Mouse (Mus musculus) cerebellum, postnatal 10 days (tissue): ENCODE results near the gene Fhl2.

ENCODE experiments used
- DNase-seq, 2 experiments: peaks; one replicate each; pipeline ENCODE4 v3.0.0; 2021; ENCODE audit warnings: mixed read lengths in 2 of 2

The Fhl2 gene

DNA sequence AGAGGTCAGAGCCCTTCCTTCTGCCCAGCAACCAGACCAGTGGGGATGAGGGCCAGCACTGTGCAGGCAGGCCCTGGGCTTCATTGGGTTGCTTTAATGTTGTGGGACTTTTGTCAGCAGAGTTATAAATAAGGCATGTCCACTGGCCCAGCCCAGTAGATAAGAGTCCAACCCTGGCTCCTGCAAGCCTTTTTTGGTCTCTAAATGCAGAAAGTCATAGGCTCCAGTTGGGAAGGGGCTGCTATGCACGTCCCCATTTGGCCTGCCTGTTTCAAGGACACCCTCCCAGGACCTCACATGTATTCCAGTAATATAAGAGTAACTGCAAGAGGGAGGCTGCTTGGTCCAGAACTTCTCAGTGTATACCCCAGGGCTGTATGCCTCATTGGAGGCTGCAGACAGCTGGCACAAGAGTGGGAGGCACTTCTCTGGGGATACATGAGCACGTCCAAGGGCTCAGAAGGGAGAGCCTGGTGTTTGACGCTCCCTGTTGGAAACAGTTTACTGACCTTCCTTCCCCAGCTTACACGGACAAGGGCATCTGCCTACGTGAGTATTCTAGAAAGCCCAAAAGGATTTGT, at the start of gene Fhl2:
Gene Fhl2, minus strand, starts transcription at position 324 of the 581 bp plus-strand sequence.
- DNase-seq: no peak

DNA sequence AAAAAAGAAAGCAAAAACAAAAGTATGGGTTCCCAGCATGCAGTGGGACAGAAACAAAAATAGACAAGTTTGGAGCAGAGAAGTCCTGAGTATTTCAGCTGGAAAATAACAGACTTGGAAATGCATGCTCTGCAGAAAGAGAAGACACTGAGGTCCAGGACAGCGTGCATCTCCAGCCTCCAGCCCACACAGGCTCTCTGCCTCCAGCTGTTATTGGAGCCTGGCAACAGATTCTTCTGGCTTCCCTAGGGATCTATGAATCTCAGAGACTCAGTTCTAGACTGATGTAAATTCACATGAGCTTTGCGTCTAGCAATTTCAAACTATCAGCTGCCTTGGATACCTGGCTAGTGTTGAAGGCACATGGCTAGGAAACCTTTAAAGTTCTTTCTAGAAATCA, 48.2 kb upstream of the Fhl2 start:
- DNase-seq: no peak

DNA sequence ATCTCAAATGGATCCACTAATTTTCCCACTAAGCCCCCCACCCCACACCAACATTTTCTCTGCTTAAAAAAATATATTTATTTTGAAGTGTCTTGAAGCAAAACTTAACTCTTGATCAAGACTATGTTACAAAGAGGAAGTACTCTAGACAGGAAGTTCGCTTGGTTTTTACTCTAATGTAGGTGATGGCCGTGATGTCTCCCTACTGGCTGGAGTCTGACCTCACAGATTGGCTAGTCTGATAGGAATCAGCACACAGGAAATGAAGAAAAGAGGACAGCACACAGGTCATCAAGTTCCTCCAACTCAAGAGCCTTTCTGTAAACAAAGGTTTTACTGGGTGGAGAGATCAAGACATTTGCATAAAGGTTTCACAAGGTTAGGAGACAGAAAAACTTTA, 44.4 kb upstream of the Fhl2 start:
- DNase-seq: no peak

DNA sequence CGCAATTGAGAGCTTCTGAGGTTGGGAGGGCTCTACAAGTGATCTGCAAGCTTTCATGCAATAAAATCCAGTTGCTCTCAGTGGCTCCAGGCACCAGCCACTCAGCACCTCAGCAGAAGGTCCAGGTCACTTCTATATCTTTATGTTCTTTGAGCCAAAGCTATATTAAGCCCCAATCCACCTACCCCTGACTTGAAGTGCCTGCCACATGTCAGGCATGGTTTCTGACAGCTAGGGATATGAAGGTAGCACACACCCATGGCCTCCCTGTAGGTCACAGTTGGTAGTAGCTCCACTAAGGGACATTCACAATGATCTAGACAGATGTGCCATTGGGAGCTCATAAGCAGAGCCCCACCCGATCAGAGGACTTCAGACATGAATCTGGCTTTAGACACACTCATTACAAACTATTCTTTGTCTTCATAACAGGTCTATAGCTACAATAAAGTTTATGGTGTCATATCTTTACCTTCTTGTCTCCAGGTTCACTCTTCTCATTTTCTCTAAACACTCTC, 43.1 kb upstream of the Fhl2 start:
- no peak for DNase-seq

DNA sequence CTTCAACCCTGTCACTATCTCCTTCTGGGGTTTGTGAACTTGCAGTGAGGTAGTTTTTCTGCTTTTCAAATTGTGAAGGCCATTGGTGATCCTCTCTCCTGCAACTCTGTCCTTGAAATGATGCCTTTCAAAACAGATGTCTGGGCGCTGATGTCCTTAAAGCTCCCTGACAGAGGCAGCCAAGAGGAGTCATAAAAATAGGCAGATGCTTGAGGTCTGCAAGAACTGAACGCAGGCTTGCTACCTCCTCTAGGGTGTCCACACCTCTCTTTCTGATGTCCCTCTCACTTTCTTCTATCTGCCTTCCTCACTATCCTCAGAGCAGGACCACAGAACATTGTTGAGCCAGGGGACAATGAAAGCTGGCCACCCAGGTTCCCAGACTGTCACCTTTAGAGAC, 41.7 kb upstream of the Fhl2 start:
- DNase-seq: no peak

DNA sequence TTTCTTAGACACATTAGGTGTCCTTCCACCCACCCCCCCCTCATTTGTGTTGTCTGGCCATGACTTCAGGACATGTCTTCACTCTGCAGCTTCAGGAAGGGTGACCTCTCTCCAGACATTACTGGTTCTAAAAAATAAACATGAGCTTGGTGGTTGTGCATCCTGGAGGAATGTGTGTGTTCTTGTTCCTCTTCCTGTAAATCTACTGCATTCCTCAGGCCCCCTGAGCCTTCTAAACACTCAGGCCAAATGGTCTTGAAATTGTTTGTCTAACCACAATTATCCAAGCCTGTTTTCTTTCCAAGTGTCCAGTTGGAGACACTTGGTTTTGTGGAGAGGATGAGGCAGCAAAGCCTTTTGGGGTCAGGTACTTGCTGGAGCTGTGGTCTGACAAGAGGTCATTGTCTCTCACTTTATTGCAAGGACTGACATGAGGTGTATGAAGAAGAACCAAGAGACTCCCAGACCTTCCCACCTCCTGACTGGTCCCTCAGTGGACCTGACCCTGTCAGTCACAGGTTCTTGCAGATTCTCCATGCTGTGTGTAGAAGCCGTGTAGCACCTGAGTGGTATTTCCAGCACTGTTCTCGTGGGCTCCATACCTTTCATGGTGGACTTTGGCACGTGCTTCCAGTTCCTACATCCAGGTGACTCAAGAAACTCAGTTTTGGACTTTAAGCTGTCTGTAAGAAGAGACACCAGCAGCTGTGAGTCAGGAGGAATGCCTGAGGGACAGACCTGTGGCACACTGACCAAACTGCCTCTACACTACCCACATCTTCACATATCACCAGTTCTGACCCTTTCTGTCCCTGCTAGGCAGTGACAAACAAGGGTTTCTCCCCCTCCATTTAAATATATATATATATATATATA, 40.8 kb upstream of the Fhl2 start:
- no peak for DNase-seq

DNA sequence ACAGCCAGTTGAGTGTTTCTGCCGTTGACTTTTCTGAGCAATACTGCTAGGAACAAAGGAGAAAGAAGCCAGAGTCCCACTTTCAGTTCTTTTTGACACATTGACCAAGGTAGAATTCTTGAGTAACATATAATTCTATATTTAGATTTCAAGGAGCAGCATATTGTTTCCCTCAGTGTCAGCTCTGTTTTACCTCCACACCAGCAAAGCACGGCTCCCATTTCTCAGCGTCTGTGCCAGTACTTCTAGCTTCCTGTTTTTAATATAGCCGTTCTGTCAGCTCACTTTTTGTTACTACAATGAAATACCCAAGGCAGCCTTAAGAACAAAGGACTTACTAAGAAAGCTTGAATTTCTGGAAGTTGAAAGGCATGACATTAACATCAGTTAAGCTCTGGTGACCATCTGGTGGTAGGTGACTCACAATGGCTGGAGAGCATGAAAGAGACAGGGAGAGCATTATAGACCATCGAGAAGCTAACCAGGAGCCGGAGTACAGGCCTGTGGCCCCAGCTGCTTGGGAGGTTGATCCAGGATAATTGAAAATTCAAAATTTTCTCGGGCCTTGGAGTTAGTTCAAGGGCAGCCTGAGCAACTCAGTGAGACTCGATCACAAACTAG, 28.9 kb upstream of the Fhl2 start:
- DNase-seq: no peak

DNA sequence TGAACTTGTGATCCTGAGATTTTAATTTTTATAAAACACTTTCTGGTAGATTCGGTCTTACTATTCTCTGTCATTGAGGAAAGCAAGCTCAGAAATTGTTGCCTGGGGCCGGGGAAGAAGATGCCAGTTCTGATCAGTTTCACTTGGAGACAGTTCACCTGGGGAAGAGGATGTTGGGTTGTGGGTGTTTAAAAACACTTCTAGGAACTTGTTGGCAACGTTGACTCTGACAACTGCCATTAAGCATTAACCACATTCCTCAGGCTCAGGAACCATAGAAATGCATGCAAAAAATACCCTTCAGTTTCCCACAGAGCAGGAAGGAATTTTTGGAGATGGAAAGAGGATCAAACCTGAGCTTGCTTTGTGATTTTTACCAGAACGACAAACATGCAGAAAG, 28.2 kb upstream of the Fhl2 start:
- no peak for DNase-seq

DNA sequence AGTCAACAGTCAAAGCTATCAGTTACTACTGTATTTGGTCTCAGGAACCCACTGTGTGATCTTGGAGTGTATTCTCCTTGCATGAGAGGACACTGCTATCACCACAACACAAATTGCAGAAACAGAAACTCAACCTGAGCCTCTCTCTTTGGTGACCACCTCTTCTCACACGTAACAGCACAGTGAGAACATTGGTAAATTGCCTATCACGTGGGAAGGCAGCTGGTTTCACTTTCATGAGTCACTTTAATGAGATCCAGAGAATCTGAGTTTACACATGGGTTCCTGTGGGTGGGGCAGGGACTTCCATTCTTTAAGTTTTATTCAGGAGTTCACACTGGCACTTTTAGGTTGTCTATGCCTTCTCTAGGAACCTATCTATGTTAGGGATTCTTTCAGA, 27.4 kb upstream of the Fhl2 start:
- DNase-seq: no peak

DNA sequence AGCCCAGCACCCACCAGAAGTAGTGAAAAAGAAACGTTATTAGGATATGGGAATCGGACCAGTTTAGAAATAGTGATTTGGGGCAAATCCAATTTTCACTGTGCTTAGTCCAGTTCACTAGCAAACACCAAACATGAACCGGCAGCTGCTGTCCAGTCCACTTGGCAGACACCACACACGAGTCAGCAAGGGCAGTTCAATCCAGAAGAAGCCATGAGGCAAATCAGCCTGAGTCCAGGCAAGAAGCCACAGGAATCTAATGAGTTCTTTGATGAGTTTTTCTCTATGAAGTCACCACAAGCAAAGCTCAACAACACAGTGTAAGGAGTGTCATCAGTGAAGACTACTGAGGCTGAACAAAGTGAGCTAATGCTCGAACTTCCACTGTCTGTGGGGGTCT, 26.3 kb upstream of the Fhl2 start:
- DNase-seq: no peak

DNA sequence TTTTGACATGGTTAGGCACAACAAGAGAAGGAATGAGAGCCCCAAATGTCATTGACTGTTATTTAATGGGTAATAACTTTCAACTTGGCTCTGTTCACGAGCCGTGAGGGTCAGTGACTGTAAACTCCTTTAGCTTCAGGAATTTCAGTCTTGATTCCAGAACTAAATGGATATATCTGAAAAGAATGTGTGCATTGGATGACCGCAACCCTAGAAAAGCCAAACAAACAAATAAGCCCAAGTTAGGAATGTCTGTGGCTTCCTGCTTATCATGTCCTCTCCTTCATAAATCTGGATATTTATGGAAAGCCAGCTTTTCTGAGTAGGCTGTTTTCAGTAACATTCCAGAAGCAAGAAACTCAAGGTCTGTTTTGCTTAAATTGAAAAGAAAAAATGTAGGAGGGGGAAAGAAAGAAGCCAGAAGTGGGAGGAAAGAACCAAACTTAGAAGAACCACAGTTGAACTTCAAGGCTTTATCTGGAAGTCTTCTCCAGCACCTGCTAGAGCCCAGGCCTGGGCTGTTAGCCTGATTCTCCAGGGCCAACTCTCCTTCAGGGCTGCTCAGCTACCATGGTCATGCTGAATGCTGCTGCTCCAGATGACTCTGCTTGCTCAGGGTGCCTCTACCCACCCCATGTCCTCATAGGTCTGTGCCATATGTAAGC, 21.4 kb upstream of the Fhl2 start:
- DNase-seq: no peak

DNA sequence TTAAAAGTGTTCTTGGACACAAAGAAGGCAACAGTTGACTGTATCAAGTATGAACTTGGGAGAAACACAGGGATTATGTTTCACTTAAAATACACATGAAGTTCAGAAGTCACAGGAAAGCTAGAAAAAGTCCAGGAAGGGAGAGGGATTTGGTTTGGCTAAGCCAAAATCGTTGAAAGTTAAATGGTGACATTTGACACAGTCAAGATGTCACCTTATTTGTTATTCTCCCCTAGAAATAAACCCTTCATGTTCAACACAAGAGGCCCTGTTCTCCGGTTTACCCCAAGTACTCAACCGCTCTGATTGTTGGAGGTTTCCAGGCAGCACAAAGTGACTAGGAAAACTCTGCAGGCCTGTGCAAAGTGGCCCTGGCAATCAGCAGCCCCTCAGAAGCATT, 18.8 kb upstream of the Fhl2 start:
- no peak for DNase-seq

DNA sequence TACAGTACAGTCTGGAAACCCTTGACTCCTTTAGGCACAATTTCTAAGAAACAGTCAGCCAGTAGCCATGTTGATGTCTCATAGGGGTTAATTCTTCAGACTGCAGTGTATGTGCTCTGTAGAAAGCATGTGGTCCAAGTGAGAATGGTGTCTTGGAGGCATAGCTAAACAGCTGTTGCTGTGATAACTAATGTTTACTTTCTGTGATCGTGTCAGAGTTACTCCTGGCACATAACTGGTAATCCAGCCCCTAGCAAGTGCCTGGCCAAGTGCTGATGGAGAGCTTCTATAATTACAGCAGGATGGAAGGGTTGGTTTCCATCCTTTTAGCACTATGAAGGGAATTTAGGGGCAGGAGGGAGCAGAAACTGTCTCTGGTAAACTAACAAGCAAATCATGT, 14.5 kb upstream of the Fhl2 start:
- no peak for DNase-seq

DNA sequence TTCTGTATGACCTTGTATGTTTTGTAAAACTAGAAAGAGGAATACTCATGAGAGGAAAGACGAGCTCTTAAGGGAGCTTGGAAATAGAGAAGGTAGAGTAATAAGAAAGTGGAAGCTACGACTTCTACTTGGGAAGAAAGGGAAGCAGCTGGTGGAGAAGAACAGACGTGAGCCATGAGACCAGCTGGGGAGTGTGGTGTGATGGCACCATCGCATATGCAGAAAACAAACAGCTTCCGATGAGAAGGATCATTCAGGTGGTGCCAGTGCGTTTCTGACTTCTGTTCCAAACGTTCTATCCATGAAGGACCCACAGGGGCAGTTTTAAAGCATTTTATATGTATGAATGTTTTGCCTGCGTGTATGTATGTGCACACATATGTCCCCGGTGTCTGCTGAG, 13.5 kb upstream of the Fhl2 start:
- no peak for DNase-seq

DNA sequence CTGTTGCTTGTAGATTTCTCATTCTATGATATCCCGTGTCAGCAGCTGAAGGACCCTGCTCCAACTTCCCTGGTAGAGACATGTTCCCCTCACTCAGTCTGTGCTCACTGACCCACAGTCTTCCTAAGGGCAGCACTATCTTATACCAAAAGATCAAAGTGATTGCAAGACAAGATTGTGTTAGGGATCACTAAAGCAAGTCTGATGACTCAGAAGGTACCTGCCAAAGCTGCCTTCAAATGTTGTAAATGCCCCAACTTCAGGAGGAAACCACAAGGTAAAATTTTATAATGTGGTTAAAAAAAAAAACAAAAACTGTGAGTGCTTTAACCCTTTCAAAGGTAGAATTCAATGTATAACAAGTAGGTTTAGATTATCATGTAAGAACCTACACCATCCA, 10.4 kb upstream of the Fhl2 start:
- DNase-seq: no peak

DNA sequence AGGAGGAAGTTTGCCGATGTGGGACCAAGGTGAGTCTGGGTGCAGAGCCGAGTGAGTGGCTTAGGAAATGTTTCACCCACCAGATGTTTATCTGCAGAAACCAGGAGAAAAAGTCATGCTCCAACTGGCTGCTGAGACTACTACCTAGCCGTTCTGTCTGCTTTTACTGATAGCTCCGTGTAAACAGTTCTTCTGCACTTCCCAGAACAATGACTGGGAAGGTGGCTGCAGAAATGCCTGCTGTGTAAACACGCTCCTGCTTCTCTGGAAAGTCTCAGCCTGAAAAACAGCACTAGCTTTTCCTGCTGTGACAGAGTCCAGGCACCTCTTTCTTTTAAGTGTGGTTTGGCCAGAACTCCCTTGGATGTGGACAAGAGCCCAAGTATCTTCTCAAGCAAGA, 6.5 kb upstream of the Fhl2 start:
- DNase-seq: no peak

DNA sequence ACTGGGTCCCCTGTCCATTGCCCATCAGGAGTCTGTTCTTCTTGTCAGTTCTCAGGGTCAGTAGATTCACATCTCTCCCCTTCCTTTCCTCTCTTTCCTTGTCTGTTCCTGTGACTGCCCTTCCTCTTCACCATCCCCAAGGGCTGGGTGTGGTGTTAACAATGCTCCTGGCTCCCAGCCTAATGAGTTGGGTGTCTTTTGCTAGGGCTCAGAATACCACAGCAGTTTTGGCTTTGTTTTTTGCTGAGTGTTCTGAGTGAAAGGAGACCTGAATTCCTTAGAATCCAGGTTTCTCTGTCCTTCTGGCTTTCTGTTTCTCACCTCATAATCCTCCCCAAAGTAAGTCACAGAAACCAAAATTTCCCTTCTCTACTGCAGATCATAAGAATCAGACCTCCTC, 5.4 kb upstream of the Fhl2 start:
- DNase-seq: no peak

DNA sequence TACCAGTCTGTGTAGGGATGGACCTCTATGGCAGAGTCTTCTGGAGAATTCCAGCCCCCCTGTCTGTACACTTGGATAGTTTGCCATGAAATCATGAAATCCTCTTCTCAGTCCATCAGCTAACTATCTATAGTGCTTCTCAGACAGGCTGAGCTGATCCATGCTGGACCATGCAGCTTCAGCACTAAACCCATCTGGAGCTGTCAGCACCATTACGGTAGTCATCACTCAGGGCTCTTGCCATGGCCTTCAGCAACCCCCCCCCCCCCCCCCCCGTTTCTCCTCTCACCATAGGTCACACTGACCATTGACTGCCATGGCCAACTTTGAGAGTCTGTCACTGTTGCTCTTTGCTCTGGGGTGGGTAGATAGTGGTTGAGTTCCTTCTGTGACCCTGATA, 5.0 kb upstream of the Fhl2 start:
- no peak for DNase-seq

DNA sequence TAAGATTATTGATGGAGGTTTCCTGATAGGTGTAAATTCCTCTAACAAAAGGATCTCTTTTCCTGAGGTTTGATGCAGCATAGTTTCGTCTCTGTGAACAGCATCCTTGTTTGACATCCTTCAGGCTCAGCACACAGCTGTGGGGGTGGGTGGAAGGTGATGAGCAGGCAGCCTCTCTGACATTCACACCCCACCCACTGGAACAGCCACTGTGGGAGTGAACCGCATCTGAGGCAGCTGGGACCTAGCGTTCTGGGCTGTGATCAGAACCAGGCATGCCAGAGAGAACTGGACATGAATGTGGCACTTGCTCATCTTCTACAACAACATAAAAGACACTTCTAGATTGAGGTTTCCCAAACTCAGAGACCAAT, 3.1 kb upstream of the Fhl2 start:
- no peak for DNase-seq

DNA sequence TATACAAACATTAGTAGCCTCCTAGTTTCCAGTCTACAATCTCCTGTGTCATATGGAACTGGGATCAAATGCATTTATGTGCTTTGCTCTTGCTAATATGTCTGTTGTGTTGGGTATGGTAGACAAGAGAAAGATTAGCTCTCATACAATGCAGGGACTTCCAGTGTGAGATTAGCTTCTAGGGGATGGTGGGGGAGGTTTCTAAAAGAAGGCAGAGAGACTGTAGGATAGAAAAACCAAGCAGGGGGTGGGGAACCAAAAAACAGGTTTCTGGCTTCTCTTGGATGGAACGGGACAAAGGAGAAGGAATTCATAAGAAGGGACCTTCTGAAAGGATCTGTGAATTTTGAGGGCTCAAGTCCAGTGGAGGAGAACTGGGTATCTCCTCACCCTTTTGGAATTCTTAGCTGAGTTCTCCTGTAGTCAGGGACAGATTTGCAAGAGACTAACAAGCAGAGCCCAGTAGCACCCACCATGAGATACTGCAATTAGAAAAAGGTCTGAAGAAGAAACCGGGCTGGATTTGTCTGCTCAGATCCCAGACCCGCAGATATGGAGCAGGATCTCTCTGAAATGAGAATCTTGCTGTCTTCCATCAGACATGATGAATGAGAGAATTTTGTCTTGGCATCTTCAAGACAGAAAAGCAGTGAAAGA, 2.6 kb upstream of the Fhl2 start:
- no peak for DNase-seq

DNA sequence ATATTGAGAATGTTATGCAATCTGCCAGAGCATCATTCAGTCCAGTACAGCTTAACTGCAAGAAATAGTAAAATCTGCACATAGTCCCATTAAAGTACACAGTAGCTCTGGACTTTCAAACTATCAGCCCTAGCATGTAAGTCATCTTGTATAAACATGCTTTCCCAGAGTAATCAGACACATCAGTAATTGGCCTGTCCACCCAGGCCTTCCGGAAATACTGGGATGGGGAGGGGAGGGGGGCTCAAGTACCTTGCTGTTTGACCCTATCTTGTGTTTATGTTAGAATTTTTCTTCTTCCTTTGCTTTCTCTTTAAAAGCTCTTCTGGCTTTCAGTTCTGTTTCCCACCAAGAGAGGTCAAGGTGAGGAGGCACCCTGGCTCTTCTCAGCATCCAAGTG, 725 bp downstream of the Fhl2 start:
- DNase-seq: no peak

DNA sequence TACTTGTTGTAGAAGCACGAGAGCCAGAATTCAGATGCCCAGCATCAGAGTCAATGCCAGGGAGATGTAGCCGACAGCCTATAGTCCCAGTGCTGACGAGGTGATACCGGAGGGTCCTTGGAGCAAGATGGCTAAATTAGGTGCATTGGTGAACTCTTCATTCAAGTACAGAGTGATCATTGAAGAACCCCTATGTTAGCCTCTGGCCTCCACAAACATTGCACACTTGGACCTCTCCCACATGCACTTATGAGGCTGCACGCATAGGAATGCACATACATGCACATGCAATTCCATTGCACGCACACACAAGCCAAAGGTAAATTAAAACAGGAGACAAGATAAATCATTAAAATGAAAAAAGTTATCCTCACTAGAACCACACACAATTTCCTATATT, 3.4 kb downstream of the Fhl2 start:
- no peak for DNase-seq

DNA sequence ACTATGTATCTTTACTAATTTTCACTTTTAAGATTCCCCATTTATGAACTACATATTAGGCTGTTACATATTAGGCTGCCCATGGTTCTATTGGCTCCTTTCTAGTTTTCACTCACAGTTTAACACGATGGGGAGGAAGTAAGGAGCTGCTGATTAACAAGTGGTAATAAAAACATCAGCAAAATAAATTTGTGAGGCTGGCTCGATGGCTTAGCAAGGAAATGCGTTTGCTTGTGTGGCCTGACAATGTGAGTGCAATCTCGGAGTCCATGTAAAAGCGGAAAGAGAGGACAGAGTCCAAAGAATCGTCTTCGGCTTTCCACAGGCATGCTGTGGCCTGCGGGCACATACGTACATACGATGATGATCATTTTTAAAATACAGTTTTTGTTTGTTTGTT, 4.3 kb downstream of the Fhl2 start:
- DNase-seq: no peak
